Mouse (Mus musculus): ENCODE measurements around the gene Sik2. TPM values are rescaled to one million over a fixed set of nuclear protein-coding genes. Genes with fewer than 3 reads are reported as not detected.
A peak's percentile ranks its signal among the peaks of the same experiment; 100 is the strongest.

The Sik2 gene
- polyA plus RNA-seq, 1 experiment from 2014 or later = 10.4 TPM

DNA sequence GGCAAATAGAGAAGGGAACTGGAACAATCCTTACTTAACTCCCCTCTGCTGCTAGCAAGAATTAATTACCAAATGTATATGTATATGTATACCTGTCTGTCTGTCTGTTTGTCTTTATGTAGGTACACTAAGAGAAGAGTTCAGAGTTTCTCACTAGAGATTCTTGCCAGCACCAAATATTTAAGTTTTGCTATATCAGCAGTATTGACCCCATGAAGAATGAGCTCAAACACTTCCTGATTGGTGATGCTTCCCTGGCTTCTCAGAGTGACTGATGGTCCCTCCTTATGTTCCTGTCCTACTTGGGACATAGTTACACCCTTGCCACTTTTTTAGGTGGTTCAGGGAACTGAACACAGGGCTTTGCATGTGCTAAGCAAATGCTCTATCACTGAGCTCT lies 78.9 kb downstream of the Sik2 start:
- Histone ChIP-seq H3K4me1 (ENCODE audit: insufficient read depth, low read depth, low read length) (no peaks in the 10 kb centered on the region), H3K36me3 (ENCODE audit: insufficient read depth, low read length) (no peaks in the 10 kb centered on the region), H3K4me3 (ENCODE audit: low read depth, low read length) (no peak overlapping the region), H3K27ac (ENCODE audit: low read length) (no peak overlapping the region), H3K9me3 (ENCODE audit: low read length) (no peaks in the 10 kb centered on the region), H3K9ac (replicated peaks; ENCODE audit: low read depth) (no peak overlapping the region), H3K27me3 (replicated peaks; ENCODE audit: insufficient read depth, low read length) (no peaks in the 10 kb centered on the region), H3K4me2 (replicated peaks; ENCODE audit: low read depth, low read length) (no peak overlapping the region)
- ATAC-seq (no peak), DNase-seq (ENCODE audit: low spot score) (no peak)
- TF ChIP-seq CTCF (IDR thresholded peaks at IDR 0.05) = no peak
- TF ChIP-seq EP300 (IDR thresholded peaks at IDR 0.05) = no peak

- no peak overlapping the region for H3K4me3 ChIP-seq (ENCODE audit: low read depth, low read length)
- H3K27ac ChIP-seq (ENCODE audit: low read length) = no peak overlapping the region
- 51% methylated on average over 4 of the region's 4 CpGs for WGBS
- no peaks in the 10 kb centered on the region for H3K4me1 ChIP-seq (ENCODE audit: insufficient read depth, low read depth, low read length)
- no peaks in the 10 kb centered on the region for H3K9me3 ChIP-seq (ENCODE audit: low read length)
- H3K36me3 ChIP-seq (ENCODE audit: insufficient read depth, low read length) = no peaks in the 10 kb centered on the region
- H3K4me2 ChIP-seq (replicated peaks; ENCODE audit: low read depth, low read length) = no peak overlapping the region
- TF ChIP-seq EP300 (IDR thresholded peaks at IDR 0.05) (peak; percentile 82), CTCF (IDR thresholded peaks at IDR 0.05) (no peak)
- peak; percentile 85 for ATAC-seq
- peak; percentile 75 for DNase-seq (ENCODE audit: low spot score)
- no peaks in the 10 kb centered on the region for H3K27me3 ChIP-seq (replicated peaks; ENCODE audit: insufficient read depth, low read length)
- no peak overlapping the region for H3K9ac ChIP-seq (replicated peaks; ENCODE audit: low read depth)
Observed at GRCm38 (mm10) chr9:50925801-50926200, 83.1 kb downstream of the Sik2 start.

DNA sequence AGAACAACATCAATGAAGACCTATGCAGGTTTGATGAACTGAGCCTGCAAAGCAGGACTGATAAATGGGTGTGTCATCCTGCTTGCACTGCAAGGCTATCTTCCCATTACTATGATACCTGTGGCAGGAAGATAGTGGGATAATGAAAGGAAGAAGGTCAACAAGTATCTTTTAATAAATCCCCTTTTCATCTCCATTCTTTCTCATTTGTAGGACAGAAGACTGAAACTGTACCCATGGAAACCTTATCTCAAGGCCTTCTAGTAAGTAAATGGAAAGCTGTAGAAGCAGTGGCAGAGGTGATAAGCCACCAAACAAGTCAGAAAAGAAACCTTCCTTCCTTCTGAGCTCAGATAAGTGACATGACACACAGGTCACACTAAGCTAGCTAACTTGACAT lies 84.4 kb downstream of the Sik2 start:
- no peak for ATAC-seq
- no peak for DNase-seq (ENCODE audit: low spot score)

GRCm38 (mm10) chr9:50922363-50923153 lies 86.3 kb downstream of the Sik2 start:
- Histone ChIP-seq H3K4me2 (replicated peaks; ENCODE audit: low read depth, low read length) (no peak overlapping the region), H3K9ac (replicated peaks; ENCODE audit: low read depth) (no peak overlapping the region), H3K9me3 (ENCODE audit: low read length) (no peaks in the 10 kb centered on the region), H3K4me3 (ENCODE audit: low read depth, low read length) (no peak overlapping the region), H3K4me1 (ENCODE audit: insufficient read depth, low read depth, low read length) (no peaks in the 10 kb centered on the region), H3K27me3 (replicated peaks; ENCODE audit: insufficient read depth, low read length) (no peaks in the 10 kb centered on the region), H3K36me3 (ENCODE audit: insufficient read depth, low read length) (no peaks in the 10 kb centered on the region), H3K27ac (ENCODE audit: low read length) (no peak overlapping the region)
- 60% methylated on average over 5 of the region's 5 CpGs for WGBS
- ATAC-seq = no peak
- TF ChIP-seq EP300 (IDR thresholded peaks at IDR 0.05) (no peak), CTCF (IDR thresholded peaks at IDR 0.05) (no peak)
- DNase-seq (ENCODE audit: low spot score) = peak; percentile 12

More for the DNA sequence above, 84.4 kb downstream of the Sik2 start:
- H3K9me3 ChIP-seq (ENCODE audit: low read length) = no peaks in the 10 kb centered on the region
- H3K27ac ChIP-seq (ENCODE audit: low read length) = no peak overlapping the region
- no peaks in the 10 kb centered on the region for H3K36me3 ChIP-seq (ENCODE audit: insufficient read depth, low read length)
- no peak overlapping the region for H3K9ac ChIP-seq (replicated peaks; ENCODE audit: low read depth)
- no peak overlapping the region for H3K4me2 ChIP-seq (replicated peaks; ENCODE audit: low read depth, low read length)
- TF ChIP-seq EP300 (IDR thresholded peaks at IDR 0.05) (no peak), CTCF (IDR thresholded peaks at IDR 0.05) (no peak)
- no peaks in the 10 kb centered on the region for H3K27me3 ChIP-seq (replicated peaks; ENCODE audit: insufficient read depth, low read length)
- no peaks in the 10 kb centered on the region for H3K4me1 ChIP-seq (ENCODE audit: insufficient read depth, low read depth, low read length)
- H3K4me3 ChIP-seq (ENCODE audit: low read depth, low read length) = no peak overlapping the region

DNA sequence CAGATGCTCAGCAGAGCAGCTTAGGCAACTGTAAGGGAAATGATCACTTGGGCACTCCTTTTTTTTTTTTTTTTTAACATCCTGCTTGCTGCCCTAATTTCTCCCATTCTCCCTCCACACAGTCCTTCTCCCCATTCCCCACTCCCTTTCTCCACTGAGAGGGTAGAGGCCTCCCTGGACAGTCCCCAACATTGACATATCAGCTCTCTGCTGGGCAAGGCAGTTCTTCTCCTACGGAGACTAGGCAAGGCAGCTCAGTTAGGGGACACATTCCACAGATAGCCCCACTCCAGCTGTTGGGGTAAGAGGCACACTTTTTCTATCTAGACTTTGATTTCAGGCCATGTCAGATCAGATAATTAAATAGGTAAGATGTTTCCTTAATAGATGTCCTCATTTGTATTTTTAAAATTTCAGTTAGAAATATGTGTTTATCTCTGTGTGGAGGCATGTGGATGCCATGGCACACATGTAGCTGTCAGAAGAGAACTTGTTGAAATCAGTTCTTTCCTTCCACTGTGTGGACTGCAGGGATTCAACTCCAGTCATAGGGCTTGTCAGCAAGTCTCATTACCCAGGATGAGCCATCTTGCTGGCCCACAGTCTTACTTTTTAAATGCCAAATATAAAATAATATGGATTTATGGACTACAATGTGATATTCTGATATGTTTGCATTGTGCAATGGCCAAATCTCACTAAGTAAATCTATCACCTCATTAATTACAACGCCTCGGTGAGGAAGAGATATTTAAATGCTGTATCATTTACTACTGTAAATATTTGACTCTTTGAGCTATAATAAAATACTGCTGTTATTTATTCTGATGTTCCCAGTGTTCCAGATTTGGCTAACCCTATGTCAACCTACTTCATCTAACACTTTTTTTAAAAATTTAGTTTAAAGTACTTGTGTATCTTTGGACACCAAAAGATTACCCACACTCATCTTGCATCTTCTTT lies 87.7 kb downstream of the Sik2 start:
- Histone ChIP-seq H3K4me3 (ENCODE audit: low read depth, low read length) (no peak overlapping the region), H3K27ac (ENCODE audit: low read length) (no peak overlapping the region), H3K9ac (replicated peaks; ENCODE audit: low read depth) (no peak overlapping the region), H3K36me3 (ENCODE audit: insufficient read depth, low read length) (no peaks in the 10 kb centered on the region), H3K9me3 (ENCODE audit: low read length) (no peaks in the 10 kb centered on the region), H3K4me1 (ENCODE audit: insufficient read depth, low read depth, low read length) (no peaks in the 10 kb centered on the region), H3K4me2 (replicated peaks; ENCODE audit: low read depth, low read length) (no peak overlapping the region), H3K27me3 (replicated peaks; ENCODE audit: insufficient read depth, low read length) (no peaks in the 10 kb centered on the region)
- WGBS = 50% methylated on average over 3 of the region's 3 CpGs
- TF ChIP-seq CTCF (IDR thresholded peaks at IDR 0.05) (no peak), EP300 (IDR thresholded peaks at IDR 0.05) (no peak)
- DNase-seq (ENCODE audit: low spot score) (peak; percentile 9), ATAC-seq (peak; percentile 37; the same call in 1 of the 2 replicates)

DNA sequence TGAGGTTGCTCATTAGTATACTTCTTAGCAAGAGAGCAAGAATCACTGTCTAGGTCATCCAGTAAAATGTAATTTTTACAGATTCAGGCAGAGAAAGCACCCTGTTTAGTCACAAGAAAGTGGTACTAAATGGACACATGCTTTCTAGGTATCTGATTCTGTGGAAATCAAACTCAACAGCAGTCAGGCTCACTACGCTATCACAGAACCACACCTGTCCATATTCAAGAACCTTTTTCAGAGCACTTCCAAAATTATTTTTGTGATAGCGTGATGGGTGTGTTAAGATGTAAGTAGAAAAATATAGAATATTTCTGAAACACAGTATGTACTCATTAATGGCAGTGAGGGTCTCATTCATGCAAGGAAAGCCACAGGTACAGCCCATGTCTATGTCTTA lies 89.3 kb downstream of the Sik2 start:
- TF ChIP-seq CTCF (IDR thresholded peaks at IDR 0.05) (no peak), EP300 (IDR thresholded peaks at IDR 0.05) (no peak)
- ATAC-seq (no peak), DNase-seq (ENCODE audit: low spot score) (no peak)
- Histone ChIP-seq H3K36me3 (ENCODE audit: insufficient read depth, low read length) (no peaks in the 10 kb centered on the region), H3K9ac (replicated peaks; ENCODE audit: low read depth) (no peak overlapping the region), H3K9me3 (ENCODE audit: low read length) (no peaks in the 10 kb centered on the region), H3K4me2 (replicated peaks; ENCODE audit: low read depth, low read length) (no peak overlapping the region), H3K27ac (ENCODE audit: low read length) (no peak overlapping the region), H3K27me3 (replicated peaks; ENCODE audit: insufficient read depth, low read length) (no peaks in the 10 kb centered on the region), H3K4me3 (ENCODE audit: low read depth, low read length) (no peak overlapping the region), H3K4me1 (ENCODE audit: insufficient read depth, low read depth, low read length) (no peaks in the 10 kb centered on the region)
- WGBS = 99% methylated on average over 2 of the region's 2 CpGs

Measured in lung, postnatal 0 days (tissue).